Mouse (Mus musculus) kidney, embryonic 16.5 days (tissue): ENCODE data around the gene Tubb4a. TPM values are rescaled to one million over a fixed set of nuclear protein-coding genes. Genes with fewer than 3 reads are reported as not detected.
"Not testable (repeated sequence)": the region's sequence is repeated elsewhere in the genome, so short reads cannot be mapped to it uniquely, and the experiment has no call there.

Experiments
- ATAC-seq: fragments of 200-750 bp; cut with Nextera tagmentation; 2 replicates; pipeline ENCODE4 v1.8.0; 2017; ENCODE audit warnings: moderate TSS enrichment; ENCODE audit not compliant: low FRiP score, low TSS enrichment
- H3K27ac ChIP-seq: fragments of 300-500 bp; sonication (generic); 2 replicates; pipeline ENCODE4 v1.5.1; 2014; ENCODE audit warnings: low read length
- H3K27me3 ChIP-seq: fragments of 300-500 bp; sonication (generic); 2 replicates; pipeline ENCODE4 v1.6.1; 2014; ENCODE audit warnings: low read length, control low read depth, mixed read lengths; ENCODE audit not compliant: insufficient read depth
- H3K36me3 ChIP-seq: fragments of 300-500 bp; sonication (generic); 2 replicates; pipeline ENCODE4 v1.6.1; 2014; ENCODE audit warnings: low read length, control low read depth, mixed read lengths; ENCODE audit not compliant: insufficient read depth
- H3K4me1 ChIP-seq: fragments of 300-500 bp; sonication (generic); 2 replicates; pipeline ENCODE4 v1.6.1; 2014; ENCODE audit warnings: low read length, control low read depth, mixed read lengths; ENCODE audit not compliant: insufficient read depth
- H3K4me2 ChIP-seq: fragments of 300-500 bp; sonication (generic); replicated peaks from 2 replicates; pipeline ENCODE4 v1.6.1; 2014; ENCODE audit warnings: low read depth, low read length
- H3K4me3 ChIP-seq: fragments of 300-500 bp; sonication (generic); 2 replicates; pipeline ENCODE4 v1.5.1; 2014; ENCODE audit warnings: mild to moderate bottlenecking, low read length
- H3K9ac ChIP-seq: fragments of 300-500 bp; sonication (generic); replicated peaks from 2 replicates; pipeline ENCODE4 v1.6.1; 2014; ENCODE audit warnings: low read length
- H3K9me3 ChIP-seq: fragments of 300-500 bp; sonication (generic); 2 replicates; pipeline ENCODE4 v1.6.1; 2016; ENCODE audit warnings: low read length, control low read depth
- WGBS: fragments of 180-500 bp; shearing (Covaris S2); extraction: QIAGEN DNeasy Blood & Tissue Kit; methylation state at CpG from one replicate; pipeline ENCODE4 v1.1.7; 2014; 5-methylcytosine and 5-hydroxymethylcytosine counted together
- polyA plus RNA-seq: library from polyadenylated mRNA; unstranded; fragments of >200 nt; fragmentation: Nextera tagmentation; extraction: Ambion mirVana; gene quantifications from 2 replicates; pipeline ENCODE4 v1.2.1, GENCODE M21; 2015

The Tubb4a gene
- polyA plus RNA-seq: 25.2 and 31.8 TPM in 2 replicates

DNA sequence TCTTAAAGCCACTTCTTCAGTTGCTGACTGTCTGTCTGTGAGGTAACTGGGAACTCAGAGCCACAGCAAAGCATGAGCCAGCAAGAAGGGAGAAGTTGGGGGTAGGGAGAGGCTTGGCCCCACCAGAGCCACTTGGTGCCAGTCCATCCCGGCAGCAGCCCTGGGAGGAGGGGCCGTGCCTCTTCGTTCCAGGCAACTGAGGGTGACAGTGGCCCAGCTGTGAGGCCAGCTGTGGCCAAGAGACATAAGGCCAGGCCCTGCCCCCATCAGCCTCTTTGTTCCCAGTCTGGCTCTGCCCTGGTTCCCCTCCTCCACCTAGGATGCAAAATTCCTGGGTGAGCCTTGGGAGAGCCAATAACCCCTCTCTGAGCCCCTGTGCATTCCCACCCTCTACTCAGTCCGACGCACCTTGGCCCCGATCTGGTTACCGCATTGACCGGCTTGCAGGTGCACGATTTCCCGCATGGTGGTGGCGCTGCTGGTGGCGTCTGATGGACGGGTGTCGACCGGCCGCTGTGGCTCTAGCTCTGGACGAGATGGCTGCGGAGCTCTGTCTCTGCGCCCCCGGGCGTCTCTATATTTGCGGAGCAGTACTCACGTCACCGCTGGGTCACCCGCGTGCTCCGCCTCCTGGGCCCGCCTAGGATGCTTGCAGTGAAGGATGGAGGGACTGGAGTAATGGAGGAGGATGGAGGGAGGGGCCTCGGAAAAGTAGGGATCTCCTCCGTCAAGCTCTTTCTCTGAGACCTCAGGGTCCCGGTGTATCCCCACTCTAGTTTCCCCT lies at the start of gene Tubb4a:
Gene Tubb4a, minus strand, starts transcription at position 734 of the 784 bp plus-strand sequence.
- Histone ChIP-seq H3K4me1 (peaks cover 9% of the 10 kb centered on the region; the same call in 1 of the 2 replicates), H3K36me3 (no peaks in the 10 kb centered on the region), H3K4me3 (peak within 1 kb of the TSS; percentile 50), H3K9me3 (peaks cover 3% of the 10 kb centered on the region; the same call in 1 of the 2 replicates), H3K4me2 (peak within 1 kb of the TSS; percentile 66), H3K27ac (no peak within 1 kb of the TSS), H3K27me3 (no peaks in the 10 kb centered on the region; the same call in 1 of the 2 replicates), H3K9ac (peak within 1 kb of the TSS; percentile 65)
- WGBS: 0% methylated on average over 31 of the region's 31 CpGs
- ATAC-seq: peak; percentile 80

DNA sequence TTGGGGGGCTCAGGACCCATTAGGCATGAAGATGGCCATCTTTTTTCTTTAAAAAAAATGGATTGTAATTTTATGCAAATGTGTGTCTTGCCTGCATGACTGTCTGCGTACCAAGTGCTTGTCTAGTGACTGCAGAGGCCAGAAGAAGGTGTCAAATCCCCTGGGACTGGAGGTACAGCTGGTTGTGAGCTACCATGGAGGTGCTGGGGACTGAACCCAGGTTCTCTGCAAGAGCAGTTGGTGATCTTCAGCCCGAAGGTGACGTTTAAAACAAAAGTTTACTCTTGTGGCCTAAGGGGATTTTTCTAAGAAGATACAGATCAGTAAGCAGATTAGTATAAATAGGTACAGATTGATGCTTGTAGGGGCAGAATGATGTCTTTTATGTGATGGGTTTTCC lies 48.1 kb upstream of the Tubb4a start:
- Histone ChIP-seq H3K9ac (no peak overlapping the region), H3K27ac (no peak overlapping the region), H3K4me1 (no peaks in the 10 kb centered on the region), H3K36me3 (no peaks in the 10 kb centered on the region), H3K27me3 (no peaks in the 10 kb centered on the region), H3K4me2 (no peak overlapping the region), H3K9me3 (no peaks in the 10 kb centered on the region), H3K4me3 (no peak overlapping the region)
- 88% methylated on average over 3 of the region's 3 CpGs for WGBS
- ATAC-seq: no peak

DNA sequence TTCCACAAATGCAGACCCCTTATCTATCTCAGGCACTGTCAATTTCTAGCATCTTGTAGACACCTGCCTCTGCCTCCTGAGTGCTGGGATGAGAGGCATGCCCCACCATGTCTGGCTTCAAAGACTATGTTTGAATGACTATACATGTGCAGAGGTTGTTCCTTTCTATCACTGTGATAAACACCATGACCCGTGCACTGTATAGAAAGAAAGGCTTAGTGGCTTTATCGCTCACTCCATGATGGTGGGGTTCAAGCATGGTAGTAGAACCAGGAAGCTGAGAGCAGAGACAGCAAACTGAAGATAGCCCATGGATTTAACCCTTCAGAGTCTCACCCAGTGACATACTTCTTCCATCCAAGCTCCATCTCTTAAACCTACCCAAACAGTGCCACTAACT lies 47.1 kb upstream of the Tubb4a start:
- no peaks in the 10 kb centered on the region for H3K36me3 ChIP-seq
- H3K4me3 ChIP-seq: no peak overlapping the region
- H3K9me3 ChIP-seq: no peaks in the 10 kb centered on the region
- no peak overlapping the region for H3K9ac ChIP-seq
- H3K27me3 ChIP-seq: no peaks in the 10 kb centered on the region
- 92% methylated on average over 2 of the region's 2 CpGs for WGBS
- no peak for ATAC-seq
- H3K27ac ChIP-seq: no peak overlapping the region
- no peak overlapping the region for H3K4me2 ChIP-seq
- no peaks in the 10 kb centered on the region for H3K4me1 ChIP-seq

DNA sequence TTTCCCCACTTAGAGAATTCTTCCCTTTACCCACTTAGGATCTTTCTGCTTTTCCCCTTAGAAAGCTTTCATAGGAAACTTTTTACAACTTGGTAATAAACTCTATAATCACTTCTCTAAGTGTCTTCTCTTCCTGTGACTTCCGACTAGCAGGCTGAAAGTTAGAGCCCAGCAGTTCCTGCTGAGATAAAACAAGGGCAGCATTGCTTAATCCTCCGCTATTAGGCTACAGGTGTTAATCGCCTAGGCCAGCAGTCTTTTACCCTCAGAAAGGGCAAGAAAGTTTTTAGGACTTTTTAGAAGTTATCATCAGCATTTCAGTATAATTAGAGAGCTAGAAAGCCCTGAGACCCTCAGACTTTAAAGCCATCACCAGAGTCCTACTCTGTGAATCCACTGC lies 46.4 kb upstream of the Tubb4a start:
- not testable (repeated sequence) for H3K4me1 ChIP-seq, H3K27me3 ChIP-seq, ATAC-seq, H3K4me3 ChIP-seq, H3K27ac ChIP-seq, H3K4me2 ChIP-seq, H3K36me3 ChIP-seq, H3K9me3 ChIP-seq, H3K9ac ChIP-seq
- WGBS: 9% methylated on average over 3 of the region's 3 CpGs

DNA sequence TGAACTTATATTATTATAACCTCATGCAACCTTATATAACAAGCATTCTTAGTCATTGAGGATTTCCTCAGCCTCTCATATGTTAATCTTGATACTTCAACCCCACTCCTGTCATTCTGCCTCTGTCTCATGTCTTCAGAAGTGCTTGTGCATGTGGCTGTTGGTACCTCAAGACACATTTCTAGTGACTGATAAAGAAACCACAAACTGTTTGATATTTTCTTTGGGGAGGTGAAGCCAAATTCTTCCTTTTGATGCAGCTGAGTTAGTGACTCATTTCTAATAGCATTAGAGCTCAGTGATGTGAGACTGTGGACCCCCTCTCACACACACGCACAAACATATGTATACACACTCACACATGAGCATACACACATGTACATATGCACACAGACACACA lies 44.2 kb upstream of the Tubb4a start:
- no peaks in the 10 kb centered on the region for H3K9me3 ChIP-seq
- no peaks in the 10 kb centered on the region for H3K27me3 ChIP-seq
- H3K27ac ChIP-seq: no peak overlapping the region
- H3K36me3 ChIP-seq: no peaks in the 10 kb centered on the region
- ATAC-seq: no peak
- H3K9ac ChIP-seq: no peak overlapping the region
- H3K4me3 ChIP-seq: no peak overlapping the region
- H3K4me1 ChIP-seq: no peaks in the 10 kb centered on the region
- 82% methylated on average over 1 of the region's 1 CpGs for WGBS
- H3K4me2 ChIP-seq: no peak overlapping the region

DNA sequence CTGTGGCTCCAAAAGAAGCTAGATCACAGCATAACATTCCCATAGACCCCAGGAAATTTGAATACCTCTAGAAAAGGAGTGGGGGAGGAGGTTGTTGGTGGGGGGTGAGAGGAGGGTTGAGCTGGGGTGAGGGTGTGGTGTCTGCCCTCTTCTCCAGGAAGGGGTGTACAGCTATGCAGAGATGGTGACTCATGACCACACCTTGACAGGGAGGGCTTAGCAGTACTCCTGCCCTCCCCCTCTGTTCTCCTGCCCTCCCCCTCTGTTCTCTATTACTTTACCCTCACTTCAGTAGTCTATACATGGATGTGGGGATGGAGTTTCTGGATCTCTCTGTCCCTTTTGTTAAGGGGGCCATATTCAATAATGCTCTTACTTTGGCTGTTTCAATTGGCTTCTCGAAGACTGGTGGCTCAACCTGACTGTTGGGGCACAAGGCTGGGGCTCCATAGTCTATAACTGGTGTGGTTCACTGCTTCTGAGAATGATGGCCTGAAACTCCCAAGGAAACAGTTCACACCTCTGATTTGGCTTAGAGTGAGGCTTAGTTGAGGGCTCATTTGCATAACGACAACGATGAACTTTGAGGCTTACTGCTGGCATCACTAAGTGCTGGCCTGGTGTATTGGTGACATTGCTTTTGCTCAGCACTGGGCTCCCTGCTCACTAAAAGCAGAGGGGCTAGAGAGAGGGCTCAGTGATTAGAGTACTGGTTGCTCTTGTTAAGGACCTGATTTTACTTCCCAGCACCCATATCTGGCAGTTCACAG lies 38.5 kb upstream of the Tubb4a start:
- Histone ChIP-seq H3K36me3 (no peaks in the 10 kb centered on the region), H3K4me2 (no peak overlapping the region), H3K27ac (no peak overlapping the region), H3K4me3 (no peak overlapping the region), H3K27me3 (no peaks in the 10 kb centered on the region), H3K9ac (no peak overlapping the region), H3K4me1 (no peaks in the 10 kb centered on the region), H3K9me3 (no peaks in the 10 kb centered on the region)
- ATAC-seq: no peak
- WGBS: 68% methylated on average over 3 of the region's 3 CpGs

DNA sequence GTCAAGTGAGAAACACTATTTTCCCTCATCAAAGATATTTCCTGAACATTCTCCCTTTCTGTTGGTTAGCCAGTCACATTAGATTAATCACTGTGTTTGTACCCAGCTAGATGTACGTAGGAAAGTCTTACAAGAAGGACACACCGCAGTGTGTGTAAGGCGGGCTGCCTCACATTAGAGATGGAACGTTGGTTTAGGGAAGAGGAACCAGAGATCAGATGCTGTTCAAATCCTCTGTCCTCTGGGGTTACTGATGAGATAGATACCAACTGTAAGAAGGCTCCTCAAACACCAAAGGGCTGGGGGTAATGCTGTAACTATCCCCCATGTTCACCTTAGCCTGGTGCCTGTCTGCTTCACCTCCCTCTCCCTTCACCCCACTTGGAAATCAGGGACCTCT lies 37.2 kb upstream of the Tubb4a start:
- no peak for ATAC-seq
- 89% methylated on average over 4 of the region's 4 CpGs for WGBS
- no peak overlapping the region for H3K9ac ChIP-seq

DNA sequence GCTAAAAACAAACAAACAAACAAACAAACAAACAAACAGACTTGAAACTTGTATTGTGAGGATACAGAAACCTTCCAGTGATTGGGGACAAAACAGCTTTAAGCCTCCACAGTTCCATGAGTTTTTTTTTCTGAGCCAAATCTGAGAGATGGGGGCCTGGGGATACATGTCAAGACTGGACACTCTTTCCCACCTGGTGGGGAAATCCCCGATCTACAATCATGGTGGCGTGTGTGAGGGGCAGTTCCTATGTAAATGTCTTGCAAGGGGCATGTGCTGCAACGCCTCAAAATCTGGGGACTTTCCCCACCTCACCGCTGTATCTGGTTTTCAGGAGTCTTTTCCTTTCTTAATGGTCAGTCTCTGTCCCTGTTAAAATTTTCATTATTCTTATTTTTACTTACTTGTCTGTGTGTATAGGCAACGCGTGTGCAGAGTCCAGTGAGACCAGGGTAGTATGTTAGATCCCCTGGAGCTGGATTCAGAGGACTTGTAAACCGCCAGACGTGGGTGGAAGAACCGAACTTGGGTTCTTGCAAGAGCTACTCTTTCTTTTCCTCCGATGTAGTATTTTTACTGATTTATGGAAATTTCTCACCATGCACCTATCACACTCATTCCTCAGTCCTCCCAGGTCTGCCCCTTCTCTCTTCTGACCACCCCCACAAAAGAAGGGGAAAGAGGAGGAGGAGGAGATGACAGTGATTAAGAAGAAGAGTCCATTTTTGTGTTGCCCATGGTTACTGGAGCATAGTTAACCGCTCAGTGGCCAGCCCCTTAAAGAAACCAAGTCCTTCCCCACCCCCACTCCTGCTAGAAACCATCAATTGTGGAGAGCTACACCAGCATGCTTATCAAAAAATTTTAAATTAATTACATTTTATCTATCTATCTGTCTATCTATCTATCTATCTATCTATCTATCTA lies 35.9 kb upstream of the Tubb4a start:
- 90% methylated on average over 11 of the region's 11 CpGs for WGBS
- H3K4me2 ChIP-seq: no peak overlapping the region
- H3K9ac ChIP-seq: no peak overlapping the region
- H3K36me3 ChIP-seq: no peaks in the 10 kb centered on the region
- H3K4me1 ChIP-seq: peaks cover 5% of the 10 kb centered on the region; the same call in 1 of the 2 replicates
- no peak for ATAC-seq
- no peaks in the 10 kb centered on the region for H3K9me3 ChIP-seq
- no peak overlapping the region for H3K27ac ChIP-seq
- no peaks in the 10 kb centered on the region for H3K27me3 ChIP-seq
- no peak overlapping the region for H3K4me3 ChIP-seq

More for the DNA sequence above, 37.2 kb upstream of the Tubb4a start:
- no peaks in the 10 kb centered on the region for H3K9me3 ChIP-seq
- H3K27me3 ChIP-seq: no peaks in the 10 kb centered on the region
- no peaks in the 10 kb centered on the region for H3K4me1 ChIP-seq
- no peaks in the 10 kb centered on the region for H3K36me3 ChIP-seq
- H3K4me3 ChIP-seq: no peak overlapping the region
- no peak overlapping the region for H3K27ac ChIP-seq
- no peak overlapping the region for H3K4me2 ChIP-seq

DNA sequence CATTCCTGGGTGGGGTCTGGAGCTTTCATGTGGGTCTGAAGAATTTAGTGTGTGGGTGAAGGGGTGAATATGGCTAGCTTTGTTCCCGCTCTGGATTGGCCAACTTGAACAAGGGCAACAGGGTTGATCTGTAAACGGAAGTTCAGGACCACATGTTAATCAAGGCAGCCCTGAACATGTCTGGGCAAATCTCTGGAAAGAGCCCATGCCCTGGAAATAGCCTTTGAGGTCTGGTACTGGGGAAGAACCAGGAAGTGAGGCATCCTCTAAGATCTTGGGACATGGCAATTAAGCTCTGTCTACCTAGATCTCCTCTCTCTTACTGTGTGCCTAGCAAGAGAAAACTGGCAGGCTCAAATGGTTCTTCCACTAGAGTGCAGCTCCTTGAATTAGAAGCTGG lies 34.3 kb upstream of the Tubb4a start:
- Histone ChIP-seq H3K36me3 (no peaks in the 10 kb centered on the region), H3K9me3 (no peaks in the 10 kb centered on the region), H3K27ac (no peak overlapping the region), H3K27me3 (no peaks in the 10 kb centered on the region), H3K9ac (no peak overlapping the region), H3K4me2 (no peak overlapping the region), H3K4me3 (no peak overlapping the region), H3K4me1 (peaks cover 6% of the 10 kb centered on the region; the same call in 1 of the 2 replicates)
- no peak for ATAC-seq
- WGBS: 71% methylated on average over 2 of the region's 2 CpGs
